Mouse (Mus musculus) T-cell, adult 2 months (primary cell): ENCODE data around the gene Auts2.

Experiments
- DNase-seq: peaks from one replicate; pipeline ENCODE4 v3.0.0; 2022; ENCODE audit warnings: low spot score

The Auts2 gene

DNA sequence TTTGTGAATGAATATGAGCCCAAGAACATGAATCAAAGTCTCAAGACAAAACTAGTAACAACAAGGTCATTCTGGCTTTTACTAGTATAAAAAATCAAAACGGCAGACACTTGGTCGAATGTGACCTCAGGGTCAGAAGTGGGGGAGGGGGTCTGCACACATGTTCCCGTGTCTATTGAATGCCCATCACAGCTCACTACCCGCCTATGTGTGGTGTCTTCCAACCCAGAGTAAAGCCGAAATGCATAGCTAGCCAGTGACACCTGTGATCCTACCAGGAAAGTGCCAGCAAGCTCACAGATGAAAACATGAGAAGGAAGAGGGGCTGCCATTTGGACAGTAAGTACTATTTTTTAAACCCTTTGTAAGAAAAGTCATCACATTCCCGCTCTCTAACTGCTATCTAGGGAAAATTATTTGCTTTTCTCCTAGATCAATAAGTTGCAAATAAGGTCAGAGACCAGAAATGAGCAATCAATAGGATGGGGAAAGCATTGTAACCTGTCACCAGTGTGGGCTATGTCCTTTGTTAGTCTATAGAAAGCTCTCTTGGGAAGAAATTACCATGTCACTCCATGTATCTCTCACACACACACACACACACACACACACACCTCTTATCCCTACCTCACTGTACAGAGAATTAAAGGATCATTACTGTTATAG is 94.6 kb downstream of the Auts2 start:
- DNase-seq: no peak

DNA sequence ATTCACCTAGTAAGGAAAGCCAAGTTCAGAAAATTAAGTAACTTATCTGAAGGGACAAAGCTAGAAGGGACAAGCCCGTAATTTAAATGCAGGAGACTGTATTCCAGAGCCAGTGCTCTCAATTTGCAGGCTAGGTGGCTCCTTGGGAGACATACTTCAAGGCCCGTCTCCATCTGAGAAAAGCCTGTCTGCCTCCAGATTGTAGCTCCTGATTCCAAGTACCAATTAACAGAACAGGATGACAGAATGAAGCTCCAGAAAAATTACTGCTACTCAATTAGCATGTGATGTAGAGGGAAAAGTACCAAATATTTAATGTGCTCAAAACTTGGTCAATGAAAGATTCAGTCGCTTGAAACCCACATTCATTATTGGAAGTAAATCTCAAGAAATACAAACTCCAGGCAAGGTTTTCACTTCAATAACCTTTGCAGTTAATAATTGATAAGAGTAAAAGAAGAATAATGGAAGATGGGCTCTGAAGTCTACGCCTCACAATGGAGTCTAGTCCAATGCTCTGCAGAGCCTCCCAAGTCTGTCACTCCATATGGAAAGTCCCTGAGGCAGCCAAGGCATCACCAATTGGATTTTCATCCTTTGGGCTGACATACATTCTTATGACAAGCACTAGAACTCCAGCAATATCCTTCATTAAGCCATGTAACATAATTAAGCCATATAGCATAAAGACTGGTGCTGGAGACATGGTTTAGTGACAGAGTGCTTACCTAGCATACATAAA is 97.8 kb downstream of the Auts2 start:
- no peak for DNase-seq

DNA sequence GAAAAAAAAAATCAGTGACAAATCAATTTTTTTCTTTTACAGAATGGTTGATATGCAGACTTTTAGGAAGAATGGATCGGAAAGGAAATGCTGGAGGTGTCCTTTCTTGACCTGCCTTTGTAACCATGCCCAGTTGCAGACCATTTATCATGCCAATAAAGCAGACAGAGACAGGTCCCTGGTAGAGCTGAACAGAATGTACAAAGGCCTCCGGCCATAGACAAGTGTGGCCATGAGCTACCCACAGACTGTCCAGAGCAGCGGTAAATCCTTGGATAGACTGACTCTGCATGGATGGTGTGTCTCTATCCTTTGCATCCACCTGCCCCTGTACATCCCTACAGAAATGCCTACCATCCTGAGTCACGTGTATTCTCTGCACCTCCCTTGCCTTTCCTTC is 100.2 kb downstream of the Auts2 start:
- DNase-seq: no peak

DNA sequence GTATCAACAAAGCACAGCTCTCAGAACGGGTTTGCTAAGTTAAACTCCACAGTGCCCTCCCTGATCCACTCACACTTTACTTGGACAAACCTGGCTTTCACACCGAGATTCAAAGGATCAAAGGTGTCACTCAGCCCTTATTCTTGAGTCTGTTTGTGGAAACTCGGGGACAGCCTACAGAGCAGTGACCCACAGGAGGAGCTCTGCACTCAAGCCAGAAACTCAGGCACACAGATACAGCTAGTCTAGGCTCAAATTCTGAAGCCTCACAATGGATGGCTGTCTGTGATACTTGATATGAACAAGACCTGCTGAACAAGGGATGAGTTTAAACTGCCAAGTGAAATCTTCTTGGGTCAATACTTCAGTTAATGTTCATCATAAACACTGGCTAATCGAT is 104.7 kb downstream of the Auts2 start:
- DNase-seq: no peak

DNA sequence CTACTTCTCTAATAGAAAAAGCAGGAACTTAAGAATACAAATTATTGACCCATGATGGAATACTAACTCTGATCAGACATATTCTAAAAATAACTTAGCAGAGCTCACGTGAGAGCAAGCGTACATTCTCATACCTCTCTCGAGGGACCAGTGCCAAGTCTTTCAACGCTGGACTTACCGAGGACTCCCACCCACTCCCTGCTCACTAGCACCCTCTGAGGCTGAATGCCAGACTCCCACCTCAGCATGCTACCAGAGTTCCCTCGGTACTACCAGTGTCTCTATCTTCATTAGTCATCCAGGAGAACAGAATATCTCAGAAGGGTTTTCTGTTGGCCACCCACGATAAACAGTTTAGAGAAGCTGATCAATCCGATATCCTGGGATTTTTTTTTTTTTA is 105.2 kb downstream of the Auts2 start:
- no peak for DNase-seq

DNA sequence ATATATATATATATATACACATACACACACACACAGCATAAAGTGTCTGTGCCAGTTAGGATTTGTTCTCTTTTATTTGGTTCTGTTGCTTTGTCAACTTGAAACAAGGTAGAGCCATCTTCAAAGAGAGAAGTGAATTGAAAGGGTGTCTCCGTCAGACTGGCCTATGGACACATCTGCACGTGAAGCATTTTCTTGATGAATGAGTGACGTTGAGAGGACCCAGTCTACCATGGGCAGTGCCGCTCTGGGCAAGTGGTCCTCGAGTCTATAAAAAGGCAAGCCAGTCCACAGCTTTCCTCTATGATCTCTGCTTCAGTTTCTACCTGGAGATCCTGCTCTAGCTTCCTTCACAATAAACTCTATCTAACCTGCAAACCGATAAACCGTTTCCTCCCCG is 105.7 kb downstream of the Auts2 start:
- no peak for DNase-seq

DNA sequence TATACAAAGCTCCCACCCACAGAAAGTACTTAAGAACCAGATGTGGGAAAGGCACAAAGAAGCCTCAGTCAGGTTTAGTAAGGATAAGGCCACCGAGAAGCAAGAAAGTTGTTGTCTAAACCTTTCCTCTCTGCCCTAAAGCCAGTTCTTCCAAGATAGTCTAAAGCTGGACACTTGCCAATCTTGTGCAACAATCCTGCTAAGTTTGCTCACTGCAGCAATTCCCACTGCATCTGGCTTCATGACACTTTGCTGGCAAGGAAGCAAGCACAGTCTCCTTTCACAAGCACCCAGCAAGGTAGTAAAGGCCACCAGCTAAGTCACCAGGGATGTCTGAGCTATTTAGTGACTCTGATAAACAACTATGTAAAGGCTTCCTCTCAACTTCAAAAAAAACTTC is 106.2 kb downstream of the Auts2 start:
- no peak for DNase-seq

DNA sequence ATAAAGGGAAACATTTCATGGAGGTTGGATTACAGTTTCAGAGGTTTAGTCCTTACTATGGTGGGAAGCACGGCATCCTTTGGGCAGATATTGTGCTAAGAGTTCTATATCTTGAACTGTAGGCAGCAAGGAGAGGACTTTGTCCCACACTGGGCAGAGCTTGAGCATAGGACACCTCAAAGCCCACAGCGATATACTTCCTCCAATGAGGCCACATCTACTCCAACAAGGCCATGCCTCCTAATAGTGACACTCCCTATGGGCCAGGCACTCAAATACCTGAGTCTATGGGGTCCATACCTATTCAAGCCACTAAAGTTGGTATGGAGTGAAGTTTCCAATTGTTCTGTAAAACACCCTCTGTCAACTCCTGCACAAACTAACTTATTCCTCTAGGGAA is 106.7 kb downstream of the Auts2 start:
- DNase-seq: no peak

DNA sequence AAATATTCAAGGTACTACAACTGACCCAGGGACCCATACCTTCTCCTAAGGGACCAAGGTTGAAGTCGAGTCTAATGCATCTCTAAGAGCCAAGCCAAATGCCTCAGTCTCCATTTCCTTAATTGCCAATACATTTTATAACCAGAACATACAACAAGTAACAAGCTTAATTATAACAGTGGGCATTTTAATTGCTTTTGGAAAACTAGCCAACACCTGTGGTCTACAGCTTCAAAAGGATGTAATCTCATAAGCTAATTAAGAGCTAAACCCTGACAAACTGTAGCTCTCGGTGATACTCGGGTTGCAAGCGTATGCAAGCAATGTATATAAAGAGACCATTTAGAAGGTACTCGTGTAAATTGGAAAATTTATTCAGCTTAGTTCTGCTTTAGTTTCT is 107.7 kb downstream of the Auts2 start:
- DNase-seq: no peak

DNA sequence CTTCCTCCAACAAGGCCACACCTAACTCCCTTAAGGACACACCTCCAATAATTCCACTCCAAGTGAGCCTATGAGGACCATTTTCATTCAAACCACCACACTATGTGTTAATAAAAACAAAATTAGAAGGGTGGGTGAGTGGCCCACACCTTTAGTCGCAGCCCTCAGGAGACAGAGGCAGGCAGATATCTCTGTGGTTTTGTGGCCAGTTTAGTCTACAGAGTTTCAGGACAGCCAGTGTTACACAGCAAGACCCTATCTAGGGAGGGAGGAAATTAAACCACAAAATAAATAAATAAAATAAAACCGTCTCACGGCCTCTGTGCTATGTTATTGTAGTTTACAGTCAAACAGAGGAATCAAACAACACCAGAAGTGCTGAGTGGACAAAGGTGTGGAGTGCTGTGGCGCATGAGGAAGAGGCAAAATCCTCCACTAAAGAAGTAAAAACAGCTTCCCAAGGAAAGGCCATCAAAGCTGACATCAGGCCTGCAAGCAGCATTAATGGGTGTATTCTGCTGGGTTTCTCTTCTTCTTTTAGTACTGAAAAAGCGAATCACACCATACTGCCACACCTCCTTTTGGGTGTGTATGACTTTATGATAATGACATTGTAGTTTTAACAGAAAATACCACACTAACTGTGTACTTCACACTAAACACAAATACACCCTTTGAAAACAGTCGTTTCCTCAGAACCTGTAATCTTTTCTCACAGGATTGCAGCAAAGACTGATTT is 109.6 kb downstream of the Auts2 start:
- DNase-seq: no peak

DNA sequence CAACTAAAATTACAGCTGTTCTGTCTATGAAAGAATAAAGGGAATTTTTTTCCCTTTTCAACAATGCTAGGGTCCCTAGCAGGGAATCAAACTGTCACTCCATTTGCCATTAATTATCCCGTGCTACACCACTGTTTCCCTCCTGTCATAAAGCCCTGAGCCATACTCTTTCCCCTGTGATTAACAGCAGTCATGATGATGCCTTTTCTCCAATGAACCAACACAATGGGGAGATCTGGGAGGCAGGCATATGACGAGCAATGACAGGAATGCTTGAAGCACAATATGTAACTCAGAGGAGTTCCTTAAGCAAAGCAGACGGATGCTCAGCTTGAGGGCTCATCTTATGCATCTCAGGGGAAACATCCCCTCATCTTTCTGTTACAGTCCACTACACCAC is 113.8 kb downstream of the Auts2 start:
- no peak for DNase-seq

DNA sequence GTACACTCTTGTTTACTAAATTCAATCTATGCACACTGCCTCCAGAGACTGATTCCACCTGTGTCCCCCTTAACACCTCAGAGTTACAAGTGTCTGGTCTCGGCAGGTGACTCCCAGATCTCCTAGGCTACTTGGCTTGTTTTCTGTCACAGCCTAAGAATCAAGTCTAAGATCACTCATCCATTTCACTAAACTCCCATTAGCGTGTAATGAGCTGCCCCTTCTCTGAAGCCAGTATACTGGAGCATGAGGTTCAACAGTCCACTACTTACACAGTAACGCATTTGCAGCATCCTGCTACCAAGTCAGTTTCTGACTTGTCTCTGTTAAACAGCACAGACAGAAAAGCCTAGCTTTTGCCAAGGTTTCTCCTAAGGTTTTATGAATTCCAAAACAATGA is 116.8 kb downstream of the Auts2 start:
- DNase-seq: no peak

DNA sequence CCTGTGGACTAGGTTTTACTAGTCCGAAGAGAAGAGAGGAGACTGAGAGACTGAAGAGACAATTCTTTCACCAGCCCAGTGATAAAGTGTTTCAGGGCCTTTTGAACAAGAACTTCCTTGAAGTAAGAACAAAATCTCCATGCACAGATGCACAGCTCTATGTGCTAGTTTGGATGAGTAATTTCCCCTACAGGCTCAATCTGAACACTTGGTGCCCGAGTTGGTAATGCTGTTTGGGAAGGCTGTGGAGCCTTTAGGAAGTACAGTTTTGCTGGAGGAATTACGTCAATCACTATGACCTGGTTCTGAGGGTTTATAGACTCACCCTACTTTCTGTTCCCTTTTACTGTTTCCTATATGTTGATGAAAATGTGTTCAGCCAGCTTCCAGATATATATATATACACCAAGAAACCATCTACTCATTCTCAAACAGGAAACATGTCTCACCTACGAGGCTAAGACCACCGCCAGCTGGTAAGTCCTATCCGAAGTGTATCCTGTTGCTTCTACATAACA is 117.3 kb downstream of the Auts2 start:
- no peak for DNase-seq

DNA sequence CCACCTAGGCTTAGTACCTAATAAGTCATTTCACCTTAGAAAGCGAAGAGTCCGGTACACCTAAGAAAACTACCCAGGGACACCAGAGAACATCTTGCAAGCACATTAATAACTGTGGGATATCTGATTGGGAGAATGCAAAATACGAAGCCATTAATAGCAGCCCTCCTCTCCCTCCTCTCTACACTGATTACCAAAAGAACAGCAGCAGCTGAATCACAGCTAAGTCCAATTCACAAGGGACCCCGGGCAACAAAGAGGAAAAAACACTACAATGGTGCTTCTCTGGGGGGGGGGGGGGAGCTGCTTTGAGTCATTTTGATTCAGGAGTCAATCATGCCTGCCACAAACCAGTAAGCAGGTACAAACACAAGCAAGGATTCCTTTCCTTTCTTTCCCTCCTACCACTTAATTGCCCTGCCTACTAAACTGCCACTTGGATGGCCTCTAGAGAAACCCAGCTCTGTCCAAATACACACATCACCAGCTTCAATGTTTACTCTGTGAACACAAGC is 132.7 kb downstream of the Auts2 start:
- DNase-seq: no peak

DNA sequence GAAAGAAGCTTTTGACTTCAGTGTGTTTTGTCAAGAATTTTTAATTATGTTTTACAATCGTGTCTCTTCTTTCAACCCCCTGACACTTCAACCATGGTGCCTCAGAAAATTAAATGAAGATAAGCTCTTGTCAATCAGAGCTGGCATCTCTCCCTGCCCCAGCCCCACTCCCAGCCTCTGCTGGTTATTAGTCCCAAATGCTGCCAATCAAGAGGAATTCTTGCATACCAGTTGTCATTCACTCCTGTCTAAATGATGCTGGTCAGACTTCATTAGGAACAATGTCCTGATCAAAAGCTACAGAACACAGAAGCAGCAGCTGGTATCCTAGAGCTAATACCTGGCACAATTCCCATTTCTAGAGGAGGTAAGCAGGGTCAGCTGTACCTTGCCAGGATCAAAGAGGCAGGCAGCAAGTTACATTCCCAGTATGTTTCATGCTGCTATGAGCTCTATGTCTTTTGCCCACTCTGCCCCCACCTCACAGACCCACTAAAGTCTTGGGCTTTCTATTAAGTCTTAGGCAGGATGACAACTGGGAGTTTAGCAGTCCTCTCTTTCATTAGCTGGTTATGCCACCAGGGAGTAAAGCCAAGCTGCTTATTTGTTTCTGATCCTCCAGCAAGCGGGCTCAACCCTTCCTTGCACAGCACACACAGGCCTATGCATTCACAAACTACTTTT is 134.1 kb downstream of the Auts2 start:
- DNase-seq: no peak

DNA sequence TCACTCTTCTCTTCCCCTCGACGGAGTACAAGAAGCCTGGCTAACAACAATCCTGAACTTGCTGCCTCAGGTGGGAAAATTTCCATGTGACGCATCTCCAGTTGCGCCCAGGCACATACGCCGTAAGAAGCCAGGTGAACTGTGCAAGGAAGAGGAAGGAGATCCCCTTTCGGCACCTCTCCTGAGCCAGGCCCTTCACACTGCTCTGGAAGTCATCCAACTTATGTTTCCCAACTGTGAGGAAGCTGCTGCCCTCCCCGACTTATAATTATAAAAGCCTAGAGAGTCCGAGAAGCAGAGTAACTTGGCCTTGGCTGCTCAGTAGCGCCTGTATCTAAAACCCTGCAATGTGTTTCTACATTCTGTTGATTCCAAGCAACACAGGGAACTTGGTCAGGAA is 142.6 kb downstream of the Auts2 start:
- DNase-seq: no peak

DNA sequence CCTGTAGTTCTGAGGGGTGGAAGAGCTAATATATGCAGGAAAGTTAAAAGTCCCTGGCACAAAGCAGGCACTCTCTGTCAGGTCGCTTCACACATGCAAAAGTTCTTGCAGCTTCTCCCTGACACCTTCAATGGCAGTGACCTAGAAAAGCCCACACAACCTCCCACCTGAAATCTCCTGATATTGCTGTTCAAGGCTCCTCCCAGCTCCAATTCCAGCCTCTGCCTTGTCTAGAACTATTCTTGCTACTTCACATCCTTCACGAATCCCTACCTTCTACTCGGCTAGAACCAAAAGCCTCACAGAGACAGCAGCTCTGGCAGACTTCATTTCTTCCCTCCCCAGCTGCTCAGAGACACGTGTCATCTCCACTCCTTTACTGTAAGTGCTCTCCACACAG is 143.7 kb downstream of the Auts2 start:
- DNase-seq: no peak

DNA sequence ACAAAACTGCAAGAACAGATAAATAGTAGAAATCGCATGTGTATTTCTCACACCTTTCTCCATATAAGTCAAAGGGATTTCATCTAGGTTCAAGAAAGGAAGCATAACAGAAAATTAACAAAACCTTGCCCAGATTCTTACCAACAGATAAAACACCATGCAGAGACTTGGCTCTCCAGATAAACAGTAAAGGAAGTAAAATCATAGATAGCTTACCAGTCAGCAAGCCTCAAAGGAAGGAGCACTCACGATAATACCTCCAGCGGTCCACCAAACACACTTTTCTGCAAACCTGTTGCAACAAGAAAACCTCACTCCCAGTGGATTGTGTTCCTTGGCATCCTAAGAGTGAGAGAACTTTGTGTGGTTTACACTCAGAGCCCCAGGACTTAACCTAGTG is 147.2 kb downstream of the Auts2 start:
- DNase-seq: no peak

DNA sequence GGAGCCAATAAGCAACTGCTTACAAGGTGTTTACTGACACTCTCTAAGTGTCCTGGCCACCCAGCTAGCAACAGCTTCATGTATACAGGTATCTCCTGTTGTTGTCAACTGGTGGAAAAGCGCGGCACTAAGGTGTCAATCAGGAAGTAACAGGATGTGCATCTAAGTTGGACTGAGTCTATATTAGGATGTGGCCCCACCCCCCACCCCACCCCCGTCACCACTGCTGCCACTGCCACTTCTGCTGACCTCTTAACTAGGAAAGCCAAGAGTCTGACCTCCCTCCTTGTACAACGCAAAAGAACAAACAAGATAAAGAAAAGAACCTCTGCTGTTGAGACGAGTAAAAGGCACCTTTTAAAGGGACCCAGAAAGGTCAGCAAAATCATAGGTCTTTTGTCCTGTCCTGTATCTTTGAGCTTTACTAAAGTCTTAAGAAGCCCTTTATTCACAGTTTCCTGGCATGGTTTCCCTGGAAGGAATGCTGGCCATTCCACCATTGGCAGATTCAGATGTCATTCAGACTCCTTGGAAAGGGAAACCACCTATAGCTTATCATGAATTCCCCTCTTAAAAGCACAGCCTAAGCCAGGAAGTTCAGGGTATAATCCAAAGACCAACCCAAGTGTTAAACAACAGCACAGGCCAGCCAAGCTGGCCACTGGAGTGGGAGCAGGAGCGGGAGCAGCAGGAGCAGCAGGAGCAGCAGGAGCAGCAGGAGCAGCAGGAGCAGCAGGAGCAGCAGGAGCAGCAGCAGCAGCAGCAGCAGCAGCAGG is 148.2 kb downstream of the Auts2 start:
- DNase-seq: no peak

DNA sequence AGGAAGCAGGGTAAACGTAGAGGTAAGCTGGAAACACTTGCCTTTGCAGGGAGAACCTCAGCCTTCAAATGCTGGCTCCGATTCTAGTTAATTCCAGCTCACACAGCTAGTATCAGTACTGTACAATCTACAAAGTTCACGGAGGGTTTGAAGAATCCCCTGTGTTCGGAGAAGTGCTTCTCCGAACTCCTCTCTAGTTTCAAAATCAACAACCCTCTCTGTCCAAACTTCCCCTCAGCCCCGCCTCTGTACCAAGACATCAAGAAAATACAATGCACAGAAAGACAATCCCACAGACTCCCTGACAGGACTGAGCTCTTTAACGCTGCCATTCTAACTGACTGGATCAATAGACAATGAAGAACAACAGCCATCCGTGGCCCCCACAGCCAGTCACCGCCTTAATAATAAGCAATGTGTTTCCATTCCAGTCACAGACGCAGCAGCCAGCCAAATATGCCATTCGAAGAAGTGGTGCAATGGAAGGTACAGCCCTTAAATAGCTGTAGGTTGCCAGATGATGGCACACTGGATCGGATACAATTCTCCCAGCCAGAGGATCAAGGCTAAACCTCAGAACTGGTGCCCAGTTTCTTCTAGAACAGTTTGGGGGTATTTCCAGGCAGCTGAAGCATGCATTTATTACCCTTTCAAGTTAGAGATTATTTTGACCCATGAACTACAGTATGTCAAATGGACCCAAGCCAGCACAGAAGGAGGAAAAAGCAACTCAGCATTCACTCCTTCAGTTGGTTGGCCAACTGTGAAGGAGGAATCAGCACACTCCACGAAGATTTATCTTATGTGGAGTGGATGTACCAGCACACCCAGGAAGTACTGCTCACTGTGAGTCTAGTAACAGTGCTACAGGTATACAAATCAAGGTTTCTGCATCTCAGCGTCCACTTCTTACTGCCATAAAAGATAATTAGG is 151.0 kb downstream of the Auts2 start:
- no peak for DNase-seq
